Mouse (Mus musculus) adrenal gland, postnatal 4 days (tissue): ENCODE data around the gene Olfr63. TPM values are rescaled to one million over a fixed set of nuclear protein-coding genes. Genes with fewer than 3 reads are reported as not detected.
"Not testable (repeated sequence)": the region's sequence is repeated elsewhere in the genome, so short reads cannot be mapped to it uniquely, and the experiment has no call there.

Experiments used
- DNase-seq, 2 experiments: peaks; one replicate each; pipeline ENCODE4 v3.0.0; 2021 to 2022; ENCODE audit warnings: low spot score in 2 of 2, mixed read lengths in 2 of 2
- long read RNA-seq, 2 experiments: library from polyadenylated mRNA; stranded (forward); transcript quantifications; one replicate each; pipeline ENCODE4 v2.0.0; 2021
- total RNA-seq, 2 experiments: library from RNA; stranded (reverse); gene quantifications; 2 replicates each; pipeline ENCODE4 v1.2.3; 2021

Olfr63 gene
- under 1 TPM in 1 of 2 experiments, not detected in 1; 0.03 TPM for total RNA-seq
- long read RNA-seq, experiment 1 = 0 reads
- long read RNA-seq, experiment 2 = 0 reads

GRCm38 (mm10) chr17:33264376-33264775 is at the start of gene Olfr63:
Olfr63 (plus strand) TSS chr17:33264676.
- DNase-seq = no peak

GRCm38 (mm10) chr17:33221590-33221989 is 42.9 kb upstream of the Olfr63 start, which contains the start of gene Olfr1564:
Olfr1564 (minus strand) TSS chr17:33221690.
- DNase-seq = no peak

GRCm38 (mm10) chr17:33236646-33237045 is 27.8 kb upstream of the Olfr63 start:
- DNase-seq = not testable (repeated sequence)

GRCm38 (mm10) chr17:33254530-33255318 is 9.8 kb upstream of the Olfr63 start, which contains the start of gene Zfp955a:
Zfp955a (minus strand) TSS chr17:33255145.
- not testable (repeated sequence) for DNase-seq

- not testable (repeated sequence) for DNase-seq
Measured at GRCm38 (mm10) chr17:33255319-33255657, 9.2 kb upstream of the Olfr63 start.

GRCm38 (mm10) chr17:33268907-33269306 is 4.4 kb downstream of the Olfr63 start:
- no peak for DNase-seq

- DNase-seq = not testable (repeated sequence)
Measured at GRCm38 (mm10) chr17:33289039-33289875, 24.8 kb downstream of the Olfr63 start, which contains the start of gene Zfp955b. Zfp955b (plus strand) TSS chr17:33289544.

- DNase-seq = not testable (repeated sequence)
Measured at GRCm38 (mm10) chr17:33289876-33290149, 25.3 kb downstream of the Olfr63 start.

Other genes with a start within 250 kb of the Olfr63 start
- 10 to 100 TPM; 11.4 to 15.0 TPM for gene Zfp763, start 231.3 kb upstream of the Olfr63 start, total RNA-seq
- not detected for gene 4921501E09Rik, start 196.6 kb upstream of the Olfr63 start, total RNA-seq
- 10 to 100 TPM; 11.1 to 12.2 TPM for gene Zfp563, start 175.4 kb upstream of the Olfr63 start, total RNA-seq
- gene Morc2b, start 125.0 kb upstream of the Olfr63 start, total RNA-seq = not detected
- not detected for gene Olfr55, start 96.2 kb upstream of the Olfr63 start, total RNA-seq
- not detected for gene Olfr239, start 73.4 kb upstream of the Olfr63 start, total RNA-seq
- gene Olfr1564, start 43.0 kb upstream of the Olfr63 start, total RNA-seq = not detected
- gene Zfp955a, start 9.5 kb upstream of the Olfr63 start, total RNA-seq = 10 to 100 TPM; 13.1 to 15.6 TPM
- 10 to 100 TPM; 16.5 to 17.4 TPM for gene Zfp955b, start 24.9 kb downstream of the Olfr63 start, total RNA-seq
- gene Zfp81, start 94.2 kb downstream of the Olfr63 start, total RNA-seq = 10 to 100 TPM; 16.0 to 16.6 TPM
- 10 to 100 TPM; 17.0 to 18.0 TPM for gene Zfp101, start 130.0 kb downstream of the Olfr63 start, total RNA-seq
- not detected for gene Actl9, start 168.2 kb downstream of the Olfr63 start, total RNA-seq